Mouse (Mus musculus): Measurements from ENCODE around the gene Mex3b. TPM values are rescaled to one million over a fixed set of nuclear protein-coding genes. Genes with fewer than 3 reads are reported as not detected.

The Mex3b gene
- polyA plus RNA-seq, 1 experiment: 12.5 TPM

DNA sequence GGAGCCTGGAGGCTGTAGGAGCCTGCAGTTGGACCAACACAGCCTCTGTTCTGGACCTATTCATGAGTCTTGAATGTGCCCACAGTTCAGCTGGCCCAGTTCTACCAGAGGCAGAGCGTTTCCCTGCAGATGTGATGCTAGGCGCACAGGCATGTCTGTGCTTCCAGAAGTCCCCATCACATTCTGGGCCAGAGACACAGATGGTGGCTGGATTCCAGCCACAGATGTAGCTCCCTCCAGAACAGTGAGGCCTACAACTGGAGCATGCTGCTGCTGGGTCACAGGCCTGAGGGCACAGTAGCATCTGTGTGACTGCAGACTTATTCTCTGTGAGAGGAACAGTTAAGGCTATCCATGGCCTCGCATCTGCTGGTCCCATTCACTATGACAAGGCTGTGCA, 16.4 kb upstream of the Mex3b start:
- TF ChIP-seq USF1 (IDR thresholded peaks at IDR 0.05; ENCODE audit: low read depth): no peak
- TF ChIP-seq CEBPB (IDR thresholded peaks at IDR 0.05; ENCODE audit: low read depth): no peak
- no peak for TF ChIP-seq MAX (IDR thresholded peaks at IDR 0.05)
- TF ChIP-seq FOSL1 (IDR thresholded peaks at IDR 0.05; ENCODE audit: insufficient read depth, low read length, poor library complexity, severe bottlenecking): no peak
- TF ChIP-seq MYOG (IDR thresholded peaks at IDR 0.05; ENCODE audit: control insufficient read depth, extremely low read depth, insufficient read length): no peak
- TF ChIP-seq MYOD1 (IDR thresholded peaks at IDR 0.05; ENCODE audit: control insufficient read depth, insufficient read length, low read depth): no peak
- TF ChIP-seq CTCF (IDR thresholded peaks at IDR 0.05; ENCODE audit: control insufficient read depth, insufficient read depth, insufficient read length): no peak
- H3ac ChIP-seq (ENCODE audit: control insufficient read depth, insufficient read length, low read depth): no peak overlapping the region

DNA sequence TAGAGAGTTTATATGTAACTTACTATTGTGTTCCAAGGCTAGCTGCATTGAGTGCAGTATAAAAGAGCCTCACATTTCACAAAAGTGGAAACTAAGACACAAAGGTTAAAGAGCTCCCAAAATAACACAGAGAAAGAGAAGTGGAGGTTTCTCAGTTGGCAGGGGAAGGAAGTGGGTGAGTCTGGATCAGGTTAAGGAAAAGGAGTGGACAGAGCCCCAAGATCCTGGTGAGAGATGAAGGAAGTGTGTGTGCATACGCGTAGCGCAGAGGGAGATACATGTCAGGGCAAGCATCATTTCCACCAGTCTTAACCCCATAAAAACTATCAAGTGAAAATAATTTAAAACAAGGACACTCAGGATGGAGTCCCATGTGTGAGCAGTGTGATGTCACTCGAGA, 15.5 kb upstream of the Mex3b start:
- no peaks in the 10 kb centered on the region for H3K27me3 ChIP-seq (ENCODE audit: control insufficient read depth, insufficient read depth, insufficient read length)
- TF ChIP-seq CEBPB (IDR thresholded peaks at IDR 0.05; ENCODE audit: low read depth): no peak
- TF ChIP-seq CTCF (IDR thresholded peaks at IDR 0.05; ENCODE audit: control insufficient read depth, insufficient read depth, insufficient read length): no peak
- no peak for TF ChIP-seq MAX (IDR thresholded peaks at IDR 0.05)
- TF ChIP-seq MYOG (IDR thresholded peaks at IDR 0.05; ENCODE audit: control insufficient read depth, extremely low read depth, insufficient read length): no peak
- no peak for TF ChIP-seq MYOD1 (IDR thresholded peaks at IDR 0.05; ENCODE audit: control insufficient read depth, insufficient read length, low read depth)
- no peak for TF ChIP-seq USF1 (IDR thresholded peaks at IDR 0.05; ENCODE audit: low read depth)
- H3K4me3 ChIP-seq (ENCODE audit: insufficient read depth, poor library complexity, severe bottlenecking): no peak overlapping the region
- no peaks in the 10 kb centered on the region for H3K79me3 ChIP-seq (ENCODE audit: low read depth)
- no peaks in the 10 kb centered on the region for H3K79me2 ChIP-seq (ENCODE audit: control insufficient read depth, insufficient read depth)
- H3K36me3 ChIP-seq (ENCODE audit: control insufficient read depth, insufficient read depth): no peaks in the 10 kb centered on the region
- no peak overlapping the region for H3ac ChIP-seq (ENCODE audit: control insufficient read depth, insufficient read length, low read depth)

More for the DNA sequence above, 16.4 kb upstream of the Mex3b start:
- no peaks in the 10 kb centered on the region for H3K79me2 ChIP-seq (ENCODE audit: control insufficient read depth, insufficient read depth)
- H3K27me3 ChIP-seq (ENCODE audit: control insufficient read depth, insufficient read depth, insufficient read length): no peaks in the 10 kb centered on the region
- H3K36me3 ChIP-seq (ENCODE audit: control insufficient read depth, insufficient read depth): no peaks in the 10 kb centered on the region
- H3K79me3 ChIP-seq (ENCODE audit: low read depth): no peaks in the 10 kb centered on the region
- H3K4me3 ChIP-seq (ENCODE audit: insufficient read depth, poor library complexity, severe bottlenecking): no peak overlapping the region

DNA sequence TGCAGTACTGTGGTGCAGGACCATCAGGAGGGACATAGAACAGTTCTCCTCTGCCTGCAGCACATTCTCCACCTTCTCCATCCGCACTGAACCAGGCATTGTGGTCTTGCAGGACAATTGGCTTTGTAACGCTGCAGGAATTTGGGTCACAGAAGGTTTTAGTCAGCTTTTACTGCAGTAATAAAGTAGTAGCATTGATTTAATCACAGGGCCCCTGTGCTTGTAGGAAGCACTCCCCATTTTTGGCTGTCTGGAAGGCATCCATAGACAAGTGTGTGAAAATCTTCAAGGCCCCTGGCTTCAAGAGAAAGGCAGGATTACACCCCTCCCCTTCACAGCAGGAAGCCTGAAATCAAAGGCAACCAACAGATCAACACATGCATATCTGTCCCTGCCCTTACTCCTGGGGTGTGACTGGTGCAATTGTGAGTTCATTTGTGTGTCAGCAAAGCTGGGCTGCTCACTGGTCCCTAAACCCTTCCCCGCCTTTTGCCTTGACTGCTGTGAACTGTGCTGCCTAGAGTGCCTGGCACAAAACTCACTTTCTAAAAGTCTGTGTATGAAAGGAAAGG, 12.9 kb upstream of the Mex3b start:
- Histone ChIP-seq H3K79me3 (ENCODE audit: low read depth) (no peaks in the 10 kb centered on the region), H3K36me3 (ENCODE audit: control insufficient read depth, insufficient read depth) (no peaks in the 10 kb centered on the region), H3K4me3 (ENCODE audit: insufficient read depth, poor library complexity, severe bottlenecking) (no peak overlapping the region), H3ac (ENCODE audit: control insufficient read depth, insufficient read length, low read depth) (no peak overlapping the region), H3K79me2 (ENCODE audit: control insufficient read depth, insufficient read depth) (no peaks in the 10 kb centered on the region), H3K27me3 (ENCODE audit: control insufficient read depth, insufficient read depth, insufficient read length) (no peaks in the 10 kb centered on the region)
- no peak for TF ChIP-seq MAX (IDR thresholded peaks at IDR 0.05)
- TF ChIP-seq CTCF (IDR thresholded peaks at IDR 0.05; ENCODE audit: control insufficient read depth, insufficient read depth, insufficient read length): no peak
- TF ChIP-seq FOSL1 (IDR thresholded peaks at IDR 0.05; ENCODE audit: insufficient read depth, low read length, poor library complexity, severe bottlenecking): no peak
- TF ChIP-seq MYOD1 (IDR thresholded peaks at IDR 0.05; ENCODE audit: control insufficient read depth, insufficient read length, low read depth): no peak
- TF ChIP-seq CEBPB (IDR thresholded peaks at IDR 0.05; ENCODE audit: low read depth): no peak
- no peak for TF ChIP-seq USF1 (IDR thresholded peaks at IDR 0.05; ENCODE audit: low read depth)
- TF ChIP-seq MYOG (IDR thresholded peaks at IDR 0.05; ENCODE audit: control insufficient read depth, extremely low read depth, insufficient read length): no peak

DNA sequence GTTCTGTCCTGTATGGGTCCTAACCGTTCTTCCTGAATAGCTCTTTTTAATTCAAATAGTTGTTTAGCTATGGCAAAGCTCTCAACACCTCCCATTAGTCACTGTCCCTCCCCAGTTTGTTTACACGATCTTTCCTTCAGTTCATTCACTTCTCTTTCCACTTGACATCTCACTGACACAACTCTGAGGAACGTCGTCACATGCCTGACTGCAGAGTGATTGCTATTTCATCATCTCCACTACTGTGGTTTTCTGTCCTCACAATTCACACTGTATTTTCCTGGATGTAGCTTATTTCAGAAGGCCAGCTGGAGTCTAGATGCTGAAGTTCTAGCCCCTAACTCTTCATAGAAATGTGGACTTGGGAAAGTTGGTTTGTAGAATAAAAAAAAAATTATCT, 8.5 kb upstream of the Mex3b start:
- Histone ChIP-seq H3ac (ENCODE audit: control insufficient read depth, insufficient read length, low read depth) (no peak overlapping the region), H3K27me3 (ENCODE audit: control insufficient read depth, insufficient read depth, insufficient read length) (no peaks in the 10 kb centered on the region), H3K79me3 (ENCODE audit: low read depth) (no peaks in the 10 kb centered on the region), H3K4me3 (ENCODE audit: insufficient read depth, poor library complexity, severe bottlenecking) (no peak overlapping the region), H3K79me2 (ENCODE audit: control insufficient read depth, insufficient read depth) (no peaks in the 10 kb centered on the region), H3K36me3 (ENCODE audit: control insufficient read depth, insufficient read depth) (no peaks in the 10 kb centered on the region)
- TF ChIP-seq CEBPB (IDR thresholded peaks at IDR 0.05; ENCODE audit: low read depth) (no peak), MAX (IDR thresholded peaks at IDR 0.05) (no peak), CTCF (IDR thresholded peaks at IDR 0.05; ENCODE audit: control insufficient read depth, insufficient read depth, insufficient read length) (no peak), MYOD1 (IDR thresholded peaks at IDR 0.05; ENCODE audit: control insufficient read depth, insufficient read length, low read depth) (no peak), USF1 (IDR thresholded peaks at IDR 0.05; ENCODE audit: low read depth) (no peak), FOSL1 (IDR thresholded peaks at IDR 0.05; ENCODE audit: insufficient read depth, low read length, poor library complexity, severe bottlenecking) (no peak), MYOG (IDR thresholded peaks at IDR 0.05; ENCODE audit: control insufficient read depth, extremely low read depth, insufficient read length) (no peak)

DNA sequence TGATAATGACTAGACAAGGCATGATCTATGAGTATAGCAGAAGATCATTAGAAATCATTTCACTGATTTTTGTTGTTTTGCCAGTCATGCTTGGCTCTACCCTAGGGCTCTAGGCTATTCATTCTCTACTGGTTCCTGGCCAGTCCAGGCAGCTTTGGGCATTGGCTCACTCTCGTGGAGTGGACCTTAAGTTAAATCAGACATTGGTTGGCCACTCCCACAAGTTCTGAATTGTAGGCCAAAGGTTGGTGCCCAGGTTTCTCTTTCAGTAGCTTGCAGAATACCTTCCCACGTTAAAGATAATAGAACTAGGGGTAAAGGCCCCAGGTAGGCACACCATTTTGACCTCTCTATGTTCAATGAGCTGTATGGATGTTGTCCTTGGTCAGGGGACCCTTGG, 6.5 kb upstream of the Mex3b start:
- Histone ChIP-seq H3ac (ENCODE audit: control insufficient read depth, insufficient read length, low read depth) (no peak overlapping the region), H3K79me2 (ENCODE audit: control insufficient read depth, insufficient read depth) (no peaks in the 10 kb centered on the region), H3K4me3 (ENCODE audit: insufficient read depth, poor library complexity, severe bottlenecking) (no peak overlapping the region), H3K36me3 (ENCODE audit: control insufficient read depth, insufficient read depth) (no peaks in the 10 kb centered on the region), H3K79me3 (ENCODE audit: low read depth) (no peaks in the 10 kb centered on the region), H3K27me3 (ENCODE audit: control insufficient read depth, insufficient read depth, insufficient read length) (no peaks in the 10 kb centered on the region)
- TF ChIP-seq CTCF (IDR thresholded peaks at IDR 0.05; ENCODE audit: control insufficient read depth, insufficient read depth, insufficient read length): no peak
- no peak for TF ChIP-seq MYOD1 (IDR thresholded peaks at IDR 0.05; ENCODE audit: control insufficient read depth, insufficient read length, low read depth)
- no peak for TF ChIP-seq MAX (IDR thresholded peaks at IDR 0.05)
- TF ChIP-seq FOSL1 (IDR thresholded peaks at IDR 0.05; ENCODE audit: insufficient read depth, low read length, poor library complexity, severe bottlenecking): no peak
- TF ChIP-seq CEBPB (IDR thresholded peaks at IDR 0.05; ENCODE audit: low read depth): no peak
- no peak for TF ChIP-seq MYOG (IDR thresholded peaks at IDR 0.05; ENCODE audit: control insufficient read depth, extremely low read depth, insufficient read length)
- TF ChIP-seq USF1 (IDR thresholded peaks at IDR 0.05; ENCODE audit: low read depth): no peak

DNA sequence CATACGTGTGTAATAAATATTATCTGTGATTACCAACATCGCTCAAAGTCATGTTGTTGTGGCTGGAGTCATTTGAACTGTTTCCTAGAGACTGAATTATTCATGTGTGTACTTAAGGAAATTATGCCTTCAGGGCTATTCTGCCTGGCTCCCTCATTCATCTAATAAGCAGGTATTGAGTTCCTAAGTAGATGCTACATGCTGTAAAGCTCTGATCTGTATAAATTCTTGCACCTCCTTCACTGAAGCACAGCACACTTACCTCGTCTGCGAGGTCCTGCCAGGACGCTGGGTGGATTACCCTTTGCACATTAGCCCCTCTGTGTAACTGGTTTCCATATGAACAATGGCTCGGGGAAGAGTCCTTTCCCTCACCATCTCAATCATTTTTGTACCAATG, 3.8 kb upstream of the Mex3b start:
- Histone ChIP-seq H3K36me3 (ENCODE audit: control insufficient read depth, insufficient read depth) (no peaks in the 10 kb centered on the region), H3K79me2 (ENCODE audit: control insufficient read depth, insufficient read depth) (peaks cover 11% of the 10 kb centered on the region), H3ac (ENCODE audit: control insufficient read depth, insufficient read length, low read depth) (no peak overlapping the region), H3K4me3 (ENCODE audit: insufficient read depth, poor library complexity, severe bottlenecking) (no peak overlapping the region), H3K27me3 (ENCODE audit: control insufficient read depth, insufficient read depth, insufficient read length) (no peaks in the 10 kb centered on the region), H3K79me3 (ENCODE audit: low read depth) (peaks cover 6% of the 10 kb centered on the region)
- no peak for TF ChIP-seq CEBPB (IDR thresholded peaks at IDR 0.05; ENCODE audit: low read depth)
- TF ChIP-seq MAX (IDR thresholded peaks at IDR 0.05): no peak
- TF ChIP-seq FOSL1 (IDR thresholded peaks at IDR 0.05; ENCODE audit: insufficient read depth, low read length, poor library complexity, severe bottlenecking): no peak
- no peak for TF ChIP-seq USF1 (IDR thresholded peaks at IDR 0.05; ENCODE audit: low read depth)
- TF ChIP-seq MYOD1 (IDR thresholded peaks at IDR 0.05; ENCODE audit: control insufficient read depth, insufficient read length, low read depth): no peak
- no peak for TF ChIP-seq MYOG (IDR thresholded peaks at IDR 0.05; ENCODE audit: control insufficient read depth, extremely low read depth, insufficient read length)
- no peak for TF ChIP-seq CTCF (IDR thresholded peaks at IDR 0.05; ENCODE audit: control insufficient read depth, insufficient read depth, insufficient read length)
